Mouse (Mus musculus): ENCODE data around the gene Rab37.
A peak's percentile ranks its signal among the peaks of the same experiment; 100 is the strongest.

Gene Rab37

DNA sequence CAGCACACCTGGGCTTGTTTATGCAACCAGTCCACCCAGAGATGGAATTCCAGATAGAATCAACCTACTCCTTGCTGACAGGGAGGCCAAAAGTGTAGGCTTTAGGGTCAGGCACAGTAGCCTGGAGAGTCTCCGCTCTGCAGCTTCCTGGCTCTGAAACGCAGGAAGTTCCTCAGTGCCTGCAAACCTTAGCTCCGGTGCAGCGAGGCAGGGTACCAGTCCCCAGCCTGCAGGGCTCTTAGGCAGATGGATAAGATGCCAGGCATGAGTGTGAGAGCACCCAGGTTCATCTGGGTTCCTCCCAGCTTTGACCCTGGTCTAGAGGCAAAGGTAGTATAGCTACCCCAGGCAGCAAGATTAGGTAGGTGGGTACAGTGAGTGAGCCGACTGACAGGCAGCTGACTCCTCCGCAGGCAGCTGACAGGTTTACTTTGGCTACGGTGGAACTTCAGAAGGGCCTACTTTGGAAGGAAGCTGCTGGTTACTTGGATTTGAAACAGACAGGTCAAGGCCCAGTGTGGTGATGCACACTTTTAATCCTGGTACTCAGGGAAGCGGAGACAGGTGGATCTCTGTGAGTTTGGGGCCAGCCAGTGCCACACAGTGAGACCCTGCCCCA is 76.5 kb downstream of the Rab37 start:
- DNase-seq (ENCODE audit: low read depth), result no peak

DNA sequence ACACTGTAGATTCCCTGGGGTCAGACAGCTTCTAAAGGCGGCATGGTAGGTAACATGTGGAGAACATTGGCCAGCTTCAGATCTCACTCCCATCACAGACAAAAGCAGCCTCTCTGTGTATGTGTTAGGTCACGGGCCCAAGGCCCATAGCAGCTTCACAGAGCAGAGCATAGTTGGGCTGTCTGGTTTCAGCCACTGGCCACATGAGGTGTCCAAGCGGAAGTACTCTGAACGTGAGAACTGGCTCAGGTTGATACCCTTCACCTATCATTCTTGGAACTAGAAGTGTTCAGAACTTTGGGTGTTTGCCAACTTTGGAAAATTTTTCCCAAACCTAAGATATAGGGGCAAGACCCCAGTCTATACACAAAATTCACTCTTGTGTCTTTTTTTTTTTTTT is 78.2 kb downstream of the Rab37 start:
- DNase-seq (ENCODE audit: low read depth), result no peak

DNA sequence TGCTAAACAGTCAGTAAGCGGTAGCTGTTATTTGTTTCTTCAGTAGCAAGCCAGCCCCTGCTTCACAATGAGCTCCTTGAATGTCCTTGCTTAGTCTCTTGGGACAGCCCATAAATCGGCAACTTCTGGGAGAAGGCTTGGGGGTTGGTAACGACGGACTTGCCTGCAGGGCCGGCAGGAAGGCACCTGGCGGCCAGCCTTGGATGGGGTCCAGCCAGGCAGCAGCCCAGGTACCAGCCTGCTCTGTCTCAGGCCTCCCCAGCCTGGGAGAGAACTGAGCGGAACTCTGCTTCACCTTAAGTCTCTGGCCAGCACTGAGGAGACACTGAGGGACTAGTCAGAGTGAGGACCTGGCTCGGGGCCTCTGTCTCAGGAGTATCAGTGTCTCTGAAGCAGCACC is 79.9 kb downstream of the Rab37 start:
- no peak for DNase-seq (ENCODE audit: low read depth)

GRCm38 (mm10) chr11:115172825-115173287 is 81.6 kb downstream of the Rab37 start:
- DNase-seq (ENCODE audit: low read depth), result peak; percentile 69

GRCm38 (mm10) chr11:115173549-115174339 is 82.5 kb downstream of the Rab37 start:
- peak; percentile 82 for DNase-seq (ENCODE audit: low read depth)

GRCm38 (mm10) chr11:115176399-115177190 is 85.4 kb downstream of the Rab37 start:
- no peak for DNase-seq (ENCODE audit: low read depth)

- no peak for DNase-seq (ENCODE audit: low read depth)
These were observed 86.4 kb downstream of the Rab37 start for GRCm38 (mm10) chr11:115177559-115178195.

DNA sequence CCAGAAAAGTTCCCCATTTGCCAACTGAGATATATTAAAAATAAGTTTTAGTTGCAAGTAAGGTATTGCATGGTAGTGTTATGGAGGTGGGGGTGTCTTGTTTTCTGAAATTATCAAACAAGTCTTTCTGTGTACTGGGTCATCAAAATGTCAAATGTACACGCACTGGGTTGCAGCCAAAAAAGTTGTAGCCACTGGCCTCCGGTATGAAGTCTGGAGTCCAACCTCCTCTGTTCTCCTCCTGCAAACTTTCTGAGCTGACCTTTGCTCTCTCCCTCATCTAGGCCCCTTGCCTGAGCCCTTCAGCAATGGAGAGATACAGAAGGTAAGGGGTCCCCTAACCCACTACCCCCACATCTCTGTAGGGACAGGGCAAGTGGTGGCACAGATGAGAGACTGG is 87.5 kb downstream of the Rab37 start:
- no peak for DNase-seq (ENCODE audit: low read depth)

GRCm38 (mm10) chr11:115179191-115179590 is 88.0 kb downstream of the Rab37 start:
- no peak for DNase-seq (ENCODE audit: low read depth)

- no peak for DNase-seq (ENCODE audit: low read depth)
These were observed 88.7 kb downstream of the Rab37 start for GRCm38 (mm10) chr11:115179881-115180280.

DNA sequence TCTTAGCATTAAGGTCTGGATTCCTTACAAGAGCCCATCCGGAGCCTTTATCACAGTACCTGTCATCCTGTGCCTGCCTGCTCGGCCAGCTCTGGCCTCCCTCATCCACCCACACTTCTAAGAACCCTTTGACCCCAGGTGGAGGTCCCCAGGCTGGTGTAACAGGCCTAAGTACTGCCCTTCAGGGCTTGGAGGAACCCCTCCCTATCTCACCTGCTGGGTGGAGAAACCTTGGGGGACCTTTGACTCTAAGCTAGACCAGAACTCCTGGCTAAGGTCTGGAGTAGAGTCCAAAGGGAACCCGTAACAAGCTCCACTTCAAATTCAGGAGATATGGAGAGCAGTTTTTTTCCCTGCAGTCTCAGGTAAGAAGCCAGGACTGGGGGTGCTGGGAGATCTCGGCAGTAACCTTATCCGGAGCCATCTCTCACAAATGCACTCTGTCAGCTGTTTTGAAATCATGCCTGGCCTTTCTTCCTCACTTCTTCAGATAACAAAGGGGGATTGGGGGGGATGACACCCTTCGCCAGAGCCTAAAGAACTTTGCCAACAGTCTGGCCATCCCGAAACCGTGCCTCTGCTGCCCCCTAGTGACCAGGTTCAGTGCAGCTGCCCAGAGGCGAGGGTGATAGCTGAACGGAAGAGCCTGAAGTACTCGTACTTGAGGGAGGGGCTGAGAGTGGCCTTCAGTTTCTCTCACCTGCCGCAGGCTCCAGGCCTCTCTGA is 90.8 kb downstream of the Rab37 start:
- peak; percentile 78 for DNase-seq (ENCODE audit: low read depth)

DNA sequence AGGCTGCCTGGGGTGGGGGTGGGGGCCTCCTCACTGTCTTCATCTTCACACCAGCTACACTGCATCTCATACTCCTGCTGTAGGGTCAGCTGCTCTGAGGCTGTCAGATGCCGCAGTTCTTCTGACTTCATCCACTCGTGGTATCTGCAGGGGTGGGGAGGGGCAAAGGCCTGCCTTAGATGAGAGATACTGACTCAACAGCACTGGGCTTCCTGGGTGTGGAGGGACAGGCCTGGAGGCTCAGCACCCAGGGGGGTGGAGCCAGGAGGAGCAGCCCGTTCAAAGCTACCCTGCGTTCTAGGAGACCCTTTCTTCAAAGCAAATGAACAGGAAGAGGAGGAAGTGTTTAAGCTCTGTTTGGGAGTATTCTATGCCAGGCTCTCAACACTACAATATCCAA is 93.7 kb downstream of the Rab37 start:
- DNase-seq (ENCODE audit: low read depth), result no peak

- peak; percentile 97 for DNase-seq (ENCODE audit: low read depth)
These were observed 96.0 kb downstream of the Rab37 start, which contains the start of gene Tmem104 for GRCm38 (mm10) chr11:115187224-115187639. Gene Tmem104, plus strand, starts transcription at chr11:115187487.

- DNase-seq (ENCODE audit: low read depth), result no peak
These were observed 96.5 kb downstream of the Rab37 start, which contains the start of gene Nat9 for GRCm38 (mm10) chr11:115187693-115188092. Gene Nat9, minus strand, starts transcription at chr11:115187859.

DNA sequence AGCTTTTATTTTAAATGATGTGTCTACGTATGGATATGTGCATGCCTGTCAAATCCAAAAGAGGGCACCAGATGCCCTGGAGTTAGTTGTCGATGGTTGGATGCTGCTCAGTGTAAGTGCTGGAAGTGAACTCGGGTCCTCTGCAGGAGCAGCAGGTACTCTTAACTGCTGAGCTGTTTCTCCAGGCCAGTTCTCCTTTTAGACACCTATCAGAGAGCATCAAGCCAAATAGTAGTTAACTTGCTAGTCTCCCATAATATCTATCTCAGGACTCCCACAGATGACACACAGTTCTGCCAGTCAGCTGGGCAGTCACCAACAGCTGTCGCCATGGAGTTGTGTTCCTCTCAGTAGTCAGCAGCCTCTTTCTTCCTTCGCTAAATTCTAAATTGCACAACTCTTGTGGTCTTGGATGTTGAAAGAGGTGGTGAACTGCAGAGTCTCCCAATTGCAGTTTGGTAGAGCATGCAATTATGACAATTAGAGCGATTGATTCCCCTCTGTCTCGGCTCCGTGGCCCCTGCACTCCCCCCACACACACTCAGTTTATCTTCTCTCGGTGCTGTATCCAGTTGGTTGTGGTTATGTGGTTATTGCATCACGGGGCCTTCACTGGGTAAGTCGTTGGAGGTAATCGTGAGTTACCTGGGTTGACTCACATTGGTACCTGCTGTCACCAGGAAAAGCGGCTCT is 97.5 kb downstream of the Rab37 start:
- peak; percentile 93 for DNase-seq (ENCODE audit: low read depth)

- peak; percentile 57 for DNase-seq (ENCODE audit: low read depth)
These were observed 98.1 kb downstream of the Rab37 start for GRCm38 (mm10) chr11:115189304-115189703.

- peak; percentile 78 for DNase-seq (ENCODE audit: low read depth)
These were observed 100.9 kb downstream of the Rab37 start for GRCm38 (mm10) chr11:115192180-115192579.

GRCm38 (mm10) chr11:115194693-115195092 is 103.5 kb downstream of the Rab37 start:
- DNase-seq (ENCODE audit: low read depth), result no peak

DNA sequence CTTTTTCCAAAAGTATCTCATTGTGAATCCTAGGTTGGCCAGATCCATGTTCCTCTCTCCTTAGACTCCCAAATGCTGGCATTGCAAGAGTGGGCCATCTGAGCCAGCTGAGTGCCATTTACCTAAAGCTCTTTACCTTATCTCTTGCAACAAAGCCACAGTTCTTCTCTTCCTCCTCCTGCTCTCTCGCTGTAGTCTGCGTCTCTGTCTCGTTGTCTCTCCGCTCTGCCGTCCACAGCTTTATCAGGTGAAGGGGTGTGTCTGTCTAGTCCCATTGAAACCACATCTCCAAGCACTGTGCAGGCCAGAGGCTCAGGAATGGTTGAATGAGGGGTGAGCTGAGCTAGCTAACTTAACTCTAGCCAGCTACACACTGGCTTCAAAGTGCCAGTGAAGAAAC is 104.7 kb downstream of the Rab37 start:
- DNase-seq (ENCODE audit: low read depth), result no peak

- no peak for DNase-seq (ENCODE audit: low read depth)
These were observed 106.3 kb downstream of the Rab37 start for GRCm38 (mm10) chr11:115197558-115197957.

DNA sequence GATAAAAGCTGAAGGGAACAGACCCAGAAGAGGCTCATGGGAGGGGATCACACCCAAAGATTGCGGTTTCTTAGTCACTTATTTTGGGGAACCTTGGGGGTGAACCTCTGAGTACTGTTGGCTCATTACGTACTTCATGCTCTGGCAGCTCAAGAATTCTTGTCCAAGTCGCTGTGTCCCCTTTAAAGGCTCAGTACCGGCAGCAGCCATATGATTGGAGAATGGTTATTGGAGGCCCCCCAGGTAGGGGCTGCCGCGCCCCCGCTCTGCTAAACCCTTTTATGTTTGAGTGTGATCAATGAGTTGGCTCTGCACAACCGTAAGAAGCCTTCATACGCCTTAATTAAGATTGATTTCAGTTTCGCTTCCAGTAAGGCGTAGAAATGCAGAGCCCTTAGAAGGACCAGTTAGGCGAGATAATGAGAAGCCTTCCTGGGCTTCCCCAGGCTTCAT is 107.7 kb downstream of the Rab37 start:
- DNase-seq (ENCODE audit: low read depth), result no peak
